Mouse (Mus musculus) liver, embryonic 14.5 days (tissue): Measurements from ENCODE around the gene Kazn.

Source experiments
- CTCF ChIP-seq: IDR thresholded peaks from 2 replicates; pipeline ENCODE4 v1.5.1; 2016; ENCODE audit warnings: antibody characterized with exemption, low read depth, control low read depth
- EP300 ChIP-seq: IDR thresholded peaks from 2 replicates; pipeline ENCODE4 v1.6.1; 2016; ENCODE audit warnings: antibody characterized with exemption, low read depth

- no peak for TF ChIP-seq EP300
- no peak for TF ChIP-seq CTCF
These were observed 174.5 kb downstream of the Kazn start for GRCm38 (mm10) chr4:142064582-142065228.
